ENCODE assay signal across 21 mouse cellular contexts in genomic region chr13:107126636-107127035, GRCm38 (mm10).
DNase-seq lines count a peak whose midpoint lies in the region; ATAC-seq and TF ChIP-seq lines count a peak whose summit lies in the region.
"Had no signal": no experiment of that assay in that cellular context is flagged by ENCODE, and none has a peak within 500 bp of the region (broad histone marks: within the 10 kb centered on the region; RNA-seq: fewer than 3 reads in every experiment).

No protein-coding gene starts in this region.

- peak; percentile 81 for DNase-seq in forebrain, postnatal 0 days
- DNase-seq in right cerebral cortex, postnatal 14 days = peak; percentile 35
- DNase-seq in right cerebral cortex, adult 18-20 months = no peak
- DNase-seq in layer of hippocampus, adult 9-11 months = peak; percentile 81
- DNase-seq in adipocyte (ENCODE audit: low spot score) = no peak
- DNase-seq: adrenal gland, postnatal 36 days; cerebellum, adult 11-12 months; cerebellum, postnatal 10 days; heart, postnatal 4 days; kidney, adult 8-10 months; kidney, postnatal 36 days; lung, postnatal 36 days; midbrain, embryonic 14.5 days; thymus, adult 2 months; thymus, postnatal 4 days had no signal

- peak; percentile 89 for ATAC-seq in forebrain, postnatal 0 days
- no peak for ATAC-seq in forebrain, embryonic 12.5 days (ENCODE audit: low FRiP score)
- ATAC-seq in erythroid progenitor cell, adult 5-6 weeks (replicated peaks; ENCODE audit: low FRiP score, poor library complexity, severe bottlenecking) = no peak
- ATAC-seq: inflammation-experienced regulatory T-cells, adult 6 months had no signal

- H3K4me2 ChIP-seq in forebrain, postnatal 0 days (ENCODE audit: low read depth) = no peak overlapping the region
- H3K4me2 ChIP-seq in forebrain, embryonic 12.5 days = no peak overlapping the region
- H3K4me2 ChIP-seq: heart, embryonic 15.5 days; hindbrain, embryonic 14.5 days had no signal

- peak overlapping the region; percentile 40; the same call in 1 of the 2 replicates for H3K27ac ChIP-seq in forebrain, postnatal 0 days (ENCODE audit: low read depth, low read length)
- no peak overlapping the region for H3K27ac ChIP-seq in forebrain, embryonic 12.5 days
- H3K27ac ChIP-seq: heart, embryonic 15.5 days; hindbrain, embryonic 14.5 days; stomach, postnatal 0 days had no signal

- H3K36me3 ChIP-seq in forebrain, postnatal 0 days (ENCODE audit: insufficient read depth) = no peaks in the 10 kb centered on the region
- H3K36me3 ChIP-seq in forebrain, embryonic 12.5 days (replicated peaks) = no peaks in the 10 kb centered on the region
- H3K36me3 ChIP-seq: heart, embryonic 15.5 days had no signal

- WGBS in forebrain, postnatal 0 days = 82% methylated on average over 7 of the region's 7 CpGs
- WGBS in forebrain, embryonic 12.5 days = 93% methylated on average over 7 of the region's 7 CpGs

- no peaks in the 10 kb centered on the region for H3K4me1 ChIP-seq in forebrain, postnatal 0 days (ENCODE audit: insufficient read depth)
- H3K4me1 ChIP-seq in forebrain, embryonic 12.5 days = no peaks in the 10 kb centered on the region

- no peaks in the 10 kb centered on the region for H3K9me3 ChIP-seq in forebrain, postnatal 0 days (ENCODE audit: low read length)
- no peaks in the 10 kb centered on the region for H3K9me3 ChIP-seq in forebrain, embryonic 12.5 days
- H3K9me3 ChIP-seq: heart, embryonic 15.5 days had no signal

- TF ChIP-seq CTCF in forebrain, postnatal 0 days (IDR thresholded peaks at IDR 0.05; ENCODE audit: low read depth) = no peak

- H3K27me3 ChIP-seq in forebrain, postnatal 0 days (ENCODE audit: insufficient read depth, low read length) = no peaks in the 10 kb centered on the region
- no peaks in the 10 kb centered on the region for H3K27me3 ChIP-seq in forebrain, embryonic 12.5 days
- H3K27me3 ChIP-seq: heart, embryonic 15.5 days had no signal

- H3K4me3 ChIP-seq in forebrain, postnatal 0 days (ENCODE audit: low read depth, low read length) = no peak overlapping the region
- H3K4me3 ChIP-seq in forebrain, embryonic 12.5 days (replicated peaks) = no peak overlapping the region
- H3K4me3 ChIP-seq: heart, embryonic 15.5 days had no signal

- no peak overlapping the region for H3K9ac ChIP-seq in forebrain, postnatal 0 days
- H3K9ac ChIP-seq in forebrain, embryonic 12.5 days = no peak overlapping the region
- H3K9ac ChIP-seq: heart, embryonic 15.5 days; hindbrain, embryonic 14.5 days had no signal

Comparison
In these comparisons a context has a peak if more than half of its experiments do, and no peak if none do; other contexts are left out.
1. DNase-seq: peak in forebrain, postnatal 0 days (single experiment), right cerebral cortex, postnatal 14 days (single experiment) and layer of hippocampus, adult 9-11 months (single experiment); none in right cerebral cortex, adult 18-20 months (single experiment) and adipocyte (single experiment).